Mouse (Mus musculus): ENCODE measurements around the gene Pxdn. TPM values are rescaled to one million over a fixed set of nuclear protein-coding genes. Genes with fewer than 3 reads are reported as not detected.

Pxdn gene
- polyA plus RNA-seq, 1 experiment, result not detected

- peaks cover 2% of the 10 kb centered on the region; the same call in 1 of the 2 replicates for H3K9me3 ChIP-seq (ENCODE audit: control insufficient read depth, low read length)
These were observed 27.6 kb downstream of the Pxdn start for GRCm38 (mm10) chr12:29965016-29965415.

DNA sequence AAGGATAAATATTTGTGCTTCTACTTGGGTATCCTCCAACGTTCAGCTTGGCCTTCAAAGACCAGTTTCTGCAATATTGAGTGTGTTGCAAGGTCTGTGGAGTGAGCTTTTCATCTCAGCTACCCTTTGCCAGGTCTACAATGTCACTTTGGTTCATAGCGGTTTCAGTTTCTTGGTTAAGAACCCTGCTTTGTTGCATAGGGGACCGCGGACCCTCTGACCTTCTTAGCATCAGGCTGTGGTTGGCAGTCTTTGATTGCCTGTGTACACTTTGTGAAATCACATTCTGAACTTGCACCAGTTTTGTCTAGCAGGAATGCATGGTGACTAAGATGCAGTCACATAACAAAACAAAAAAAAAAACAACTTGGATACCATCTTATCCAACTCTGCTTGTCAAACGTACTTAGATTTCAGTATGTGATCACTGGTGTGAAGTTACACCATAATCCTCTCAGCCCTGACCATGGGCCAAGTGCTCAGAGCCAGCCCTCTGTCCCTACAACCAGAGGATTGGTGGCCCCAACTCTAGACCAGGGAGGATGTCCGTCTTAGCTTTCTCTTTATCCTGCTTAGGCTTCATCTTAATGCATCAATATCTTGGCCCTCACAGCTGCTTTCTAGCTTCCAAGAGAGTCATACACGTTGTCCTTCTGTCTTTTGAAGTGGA lies 34.5 kb downstream of the Pxdn start:
- TF ChIP-seq GATA1 (IDR thresholded peaks at IDR 0.05; ENCODE audit: low read length) (no peak), TAL1 (IDR thresholded peaks at IDR 0.05; ENCODE audit: low read length) (no peak)
- Histone ChIP-seq H3K4me3 (replicated peaks) (no peak overlapping the region), H3K36me3 (ENCODE audit: control insufficient read depth) (no peaks in the 10 kb centered on the region), H3K4me1 (ENCODE audit: control insufficient read depth) (no peaks in the 10 kb centered on the region), H3K27me3 (ENCODE audit: control insufficient read depth) (no peaks in the 10 kb centered on the region), H3K9me3 (ENCODE audit: control insufficient read depth, low read length) (no peaks in the 10 kb centered on the region)

More at GRCm38 (mm10) chr12:29965016-29965415, 27.6 kb downstream of the Pxdn start:
- no peak overlapping the region for H3K4me3 ChIP-seq (replicated peaks)
- no peaks in the 10 kb centered on the region for H3K36me3 ChIP-seq (ENCODE audit: control insufficient read depth)
- TF ChIP-seq GATA1 (IDR thresholded peaks at IDR 0.05; ENCODE audit: low read length) (no peak), TAL1 (IDR thresholded peaks at IDR 0.05; ENCODE audit: low read length) (no peak)
- no peaks in the 10 kb centered on the region for H3K27me3 ChIP-seq (ENCODE audit: control insufficient read depth)
- H3K4me1 ChIP-seq (ENCODE audit: control insufficient read depth), result no peaks in the 10 kb centered on the region

- Histone ChIP-seq H3K36me3 (ENCODE audit: control insufficient read depth) (no peaks in the 10 kb centered on the region), H3K4me3 (replicated peaks) (no peak overlapping the region), H3K27me3 (ENCODE audit: control insufficient read depth) (no peaks in the 10 kb centered on the region), H3K9me3 (ENCODE audit: control insufficient read depth, low read length) (no peaks in the 10 kb centered on the region), H3K4me1 (ENCODE audit: control insufficient read depth) (no peaks in the 10 kb centered on the region)
- TF ChIP-seq GATA1 (IDR thresholded peaks at IDR 0.05; ENCODE audit: low read length), result no peak
These were observed 35.1 kb downstream of the Pxdn start for GRCm38 (mm10) chr12:29972533-29972932.

DNA sequence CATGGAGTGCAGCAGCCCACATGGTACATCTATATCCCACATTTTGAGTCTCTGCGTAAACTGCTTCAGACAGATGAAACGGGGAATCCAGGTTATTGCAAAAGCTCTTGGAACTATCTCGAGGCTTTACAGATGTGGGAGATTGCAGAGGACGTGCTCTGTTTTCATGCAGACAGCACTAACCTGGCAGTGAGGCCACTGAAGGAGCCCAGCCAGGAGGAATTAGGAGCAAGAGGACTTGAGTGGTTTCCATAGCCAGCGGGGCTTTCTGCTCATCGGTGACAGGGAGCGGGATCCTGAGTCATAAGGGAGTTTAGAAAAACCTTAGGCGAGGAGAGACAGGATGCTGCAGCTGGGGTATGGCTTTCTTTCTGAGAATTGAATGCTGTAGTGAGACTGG lies 42.7 kb downstream of the Pxdn start:
- no peaks in the 10 kb centered on the region for H3K27me3 ChIP-seq (ENCODE audit: control insufficient read depth)
- TF ChIP-seq GATA1 (IDR thresholded peaks at IDR 0.05; ENCODE audit: low read length) (no peak), TAL1 (IDR thresholded peaks at IDR 0.05; ENCODE audit: low read length) (no peak)
- no peaks in the 10 kb centered on the region for H3K4me1 ChIP-seq (ENCODE audit: control insufficient read depth)
- no peaks in the 10 kb centered on the region for H3K36me3 ChIP-seq (ENCODE audit: control insufficient read depth)
- H3K4me3 ChIP-seq (replicated peaks), result no peak overlapping the region
- H3K9me3 ChIP-seq (ENCODE audit: control insufficient read depth, low read length), result peaks cover 20% of the 10 kb centered on the region

GRCm38 (mm10) chr12:29981722-29982293 lies 44.4 kb downstream of the Pxdn start:
- no peak for TF ChIP-seq GATA1 (IDR thresholded peaks at IDR 0.05; ENCODE audit: low read length)
- no peak for TF ChIP-seq TAL1 (IDR thresholded peaks at IDR 0.05; ENCODE audit: low read length)
- H3K36me3 ChIP-seq (ENCODE audit: control insufficient read depth), result no peaks in the 10 kb centered on the region
- no peaks in the 10 kb centered on the region for H3K4me1 ChIP-seq (ENCODE audit: control insufficient read depth)
- H3K4me3 ChIP-seq (replicated peaks), result no peak overlapping the region
- no peaks in the 10 kb centered on the region for H3K27me3 ChIP-seq (ENCODE audit: control insufficient read depth)
- H3K9me3 ChIP-seq (ENCODE audit: control insufficient read depth, low read length), result peaks cover 20% of the 10 kb centered on the region

DNA sequence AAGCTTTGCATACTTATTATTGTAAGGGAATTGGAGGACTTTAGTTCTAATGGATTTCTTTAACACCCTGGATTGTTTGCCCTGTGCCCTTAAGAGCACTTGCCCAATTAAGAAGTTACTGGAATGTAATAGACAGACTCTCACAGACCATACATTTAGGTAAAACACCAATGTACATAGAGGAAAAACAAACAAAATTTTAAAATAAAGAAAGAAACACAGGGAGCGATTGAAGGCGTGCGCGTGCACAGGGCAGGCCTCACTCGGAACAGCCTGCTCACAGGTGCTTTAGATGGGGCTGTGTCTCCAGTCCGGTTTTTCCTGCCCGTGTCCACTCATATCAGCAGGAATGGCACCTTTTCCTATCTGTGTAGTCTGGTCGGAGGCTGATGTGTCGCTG lies 45.8 kb downstream of the Pxdn start:
- H3K4me3 ChIP-seq (replicated peaks), result no peak overlapping the region
- peaks cover 20% of the 10 kb centered on the region for H3K9me3 ChIP-seq (ENCODE audit: control insufficient read depth, low read length)
- no peaks in the 10 kb centered on the region for H3K36me3 ChIP-seq (ENCODE audit: control insufficient read depth)
- TF ChIP-seq GATA1 (IDR thresholded peaks at IDR 0.05; ENCODE audit: low read length) (no peak), TAL1 (IDR thresholded peaks at IDR 0.05; ENCODE audit: low read length) (no peak)
- no peaks in the 10 kb centered on the region for H3K4me1 ChIP-seq (ENCODE audit: control insufficient read depth)
- H3K27me3 ChIP-seq (ENCODE audit: control insufficient read depth), result no peaks in the 10 kb centered on the region

DNA sequence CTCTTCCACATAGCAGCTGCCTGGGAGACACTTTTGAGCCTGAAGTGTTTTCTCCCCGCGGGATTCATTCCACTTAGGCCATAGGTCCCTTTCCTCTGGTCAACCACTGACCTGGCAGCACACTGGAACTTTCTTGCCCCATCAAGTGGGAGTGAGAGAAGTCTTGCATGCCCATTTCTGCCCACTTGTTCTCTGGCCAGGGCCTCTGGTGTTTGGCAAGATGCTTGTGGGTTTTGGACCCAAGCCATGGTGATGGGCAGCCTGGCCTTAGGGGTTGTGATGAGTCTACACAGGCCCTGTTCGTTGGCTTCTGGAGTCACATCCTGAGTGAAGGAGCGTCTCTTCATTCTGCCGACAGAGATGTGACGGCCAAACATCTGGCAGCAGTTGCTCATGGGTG lies 47.7 kb downstream of the Pxdn start:
- H3K4me3 ChIP-seq (replicated peaks), result no peak overlapping the region

GRCm38 (mm10) chr12:29986241-29986640 lies 48.8 kb downstream of the Pxdn start:
- Histone ChIP-seq H3K9me3 (ENCODE audit: control insufficient read depth, low read length) (peaks cover 12% of the 10 kb centered on the region), H3K36me3 (ENCODE audit: control insufficient read depth) (no peaks in the 10 kb centered on the region)
- TF ChIP-seq GATA1 (IDR thresholded peaks at IDR 0.05; ENCODE audit: low read length) (no peak), TAL1 (IDR thresholded peaks at IDR 0.05; ENCODE audit: low read length) (no peak)

More for the DNA sequence above, 47.7 kb downstream of the Pxdn start:
- H3K9me3 ChIP-seq (ENCODE audit: control insufficient read depth, low read length), result peaks cover 12% of the 10 kb centered on the region
- H3K27me3 ChIP-seq (ENCODE audit: control insufficient read depth), result no peaks in the 10 kb centered on the region
- TF ChIP-seq GATA1 (IDR thresholded peaks at IDR 0.05; ENCODE audit: low read length), result no peak
- no peaks in the 10 kb centered on the region for H3K4me1 ChIP-seq (ENCODE audit: control insufficient read depth)
- H3K36me3 ChIP-seq (ENCODE audit: control insufficient read depth), result no peaks in the 10 kb centered on the region

GRCm38 (mm10) chr12:29998895-29999294 lies 61.5 kb downstream of the Pxdn start:
- TF ChIP-seq GATA1 (IDR thresholded peaks at IDR 0.05; ENCODE audit: low read length) (no peak), TAL1 (IDR thresholded peaks at IDR 0.05; ENCODE audit: low read length) (no peak)
- no peaks in the 10 kb centered on the region for H3K4me1 ChIP-seq (ENCODE audit: control insufficient read depth)
- no peak overlapping the region for H3K4me3 ChIP-seq (replicated peaks)
- H3K9me3 ChIP-seq (ENCODE audit: control insufficient read depth, low read length), result peaks cover 15% of the 10 kb centered on the region
- H3K27me3 ChIP-seq (ENCODE audit: control insufficient read depth), result no peaks in the 10 kb centered on the region
- H3K36me3 ChIP-seq (ENCODE audit: control insufficient read depth), result no peaks in the 10 kb centered on the region

More at GRCm38 (mm10) chr12:29986241-29986640, 48.8 kb downstream of the Pxdn start:
- Histone ChIP-seq H3K27me3 (ENCODE audit: control insufficient read depth) (no peaks in the 10 kb centered on the region), H3K4me1 (ENCODE audit: control insufficient read depth) (no peaks in the 10 kb centered on the region), H3K4me3 (replicated peaks) (no peak overlapping the region)

Data from erythroblast, embryonic 14.5 days (primary cell).